Comparison of ENCODE assay signal across 15 mouse cellular contexts in the genomic region with DNA sequence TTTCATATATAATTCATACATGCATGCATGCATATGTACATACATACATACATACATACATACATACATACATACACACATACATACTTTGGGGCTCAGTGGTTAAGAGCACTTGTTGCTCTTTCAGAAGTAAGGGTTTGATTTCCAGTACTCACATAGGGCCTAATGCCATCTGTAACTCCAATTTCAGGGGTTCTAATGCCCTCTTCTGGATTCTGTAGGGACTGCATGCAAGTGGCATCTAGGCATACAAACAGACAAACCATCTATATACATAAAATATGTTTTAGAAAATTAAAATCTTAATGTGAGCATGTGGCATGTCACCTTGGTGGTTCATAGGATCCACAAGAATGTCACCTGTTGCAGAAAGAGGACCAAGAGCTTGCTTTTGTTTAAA.
DNase-seq lines count a peak whose midpoint lies in the region; ATAC-seq and TF ChIP-seq lines count a peak whose summit lies in the region.
"Had no signal": no experiment of that assay in that cellular context is flagged by ENCODE, and none has a peak within 500 bp of the region (broad histone marks: within the 10 kb centered on the region; RNA-seq: fewer than 3 reads in every experiment).

No protein-coding gene starts in this region.

- no peak overlapping the region for H3K27ac ChIP-seq in heart, adult 2 months
- no peak overlapping the region for H3K27ac ChIP-seq in lung, postnatal 0 days (ENCODE audit: low read length)
- H3K27ac ChIP-seq in stomach, postnatal 0 days (replicated peaks): no peak overlapping the region
- H3K27ac ChIP-seq: embryonic facial prominence, embryonic 15.5 days; forebrain, embryonic 15.5 days; limb, embryonic 13.5 days had no signal

- TF ChIP-seq CTCF in heart, adult 2 months (IDR thresholded peaks at IDR 0.05): peak; percentile 61
- TF ChIP-seq CTCF in lung, postnatal 0 days (IDR thresholded peaks at IDR 0.05): peak; percentile 49
- TF ChIP-seq CTCF in lung, adult 2 months (IDR thresholded peaks at IDR 0.05; ENCODE audit: insufficient read depth, low read length): no peak
- TF ChIP-seq CTCF in stomach, postnatal 0 days (IDR thresholded peaks at IDR 0.05; ENCODE audit: low read depth): peak; percentile 51

- H3K27me3 ChIP-seq in heart, adult 2 months (ENCODE audit: control insufficient read depth, insufficient read depth, low read length): no peaks in the 10 kb centered on the region
- H3K27me3 ChIP-seq in lung, postnatal 0 days (replicated peaks; ENCODE audit: insufficient read depth, low read length): no peaks in the 10 kb centered on the region
- H3K27me3 ChIP-seq in stomach, postnatal 0 days (ENCODE audit: control insufficient read depth, insufficient read depth, low read length): no peaks in the 10 kb centered on the region
- H3K27me3 ChIP-seq: embryonic facial prominence, embryonic 15.5 days had no signal

- H3K9ac ChIP-seq in heart, adult 2 months (ENCODE audit: low read depth, low read length): no peak overlapping the region
- H3K9ac ChIP-seq in lung, postnatal 0 days (replicated peaks; ENCODE audit: low read depth): no peak overlapping the region
- no peak overlapping the region for H3K9ac ChIP-seq in stomach, postnatal 0 days (ENCODE audit: low read length)
- H3K9ac ChIP-seq: embryonic facial prominence, embryonic 15.5 days; forebrain, embryonic 15.5 days; limb, embryonic 13.5 days had no signal

- H3K36me3 ChIP-seq in heart, adult 2 months (ENCODE audit: control insufficient read depth, insufficient read depth, low read length): no peaks in the 10 kb centered on the region
- H3K36me3 ChIP-seq in lung, postnatal 0 days (ENCODE audit: insufficient read depth, low read length): no peaks in the 10 kb centered on the region
- H3K36me3 ChIP-seq in stomach, postnatal 0 days (ENCODE audit: control insufficient read depth, insufficient read depth, low read length): no peaks in the 10 kb centered on the region
- H3K36me3 ChIP-seq: embryonic facial prominence, embryonic 15.5 days; forebrain, embryonic 15.5 days; limb, embryonic 13.5 days had no signal

- no peak for ATAC-seq in lung, postnatal 0 days
- no peak for ATAC-seq in stomach, postnatal 0 days (ENCODE audit: low FRiP score, low TSS enrichment)
- ATAC-seq: forebrain, embryonic 15.5 days had no signal

- H3K4me1 ChIP-seq in heart, adult 2 months (ENCODE audit: control insufficient read depth, insufficient read depth, low read length): no peaks in the 10 kb centered on the region
- no peaks in the 10 kb centered on the region for H3K4me1 ChIP-seq in lung, postnatal 0 days (ENCODE audit: insufficient read depth, low read depth, low read length)
- H3K4me1 ChIP-seq in lung, adult 2 months (ENCODE audit: control insufficient read depth, insufficient read depth, low read length): no peaks in the 10 kb centered on the region
- H3K4me1 ChIP-seq in stomach, postnatal 0 days (replicated peaks; ENCODE audit: control insufficient read depth, insufficient read depth): no peaks in the 10 kb centered on the region
- H3K4me1 ChIP-seq: embryonic facial prominence, embryonic 15.5 days; forebrain, embryonic 15.5 days had no signal

- no peak for DNase-seq in heart, adult 2 months
- DNase-seq in heart, adult 8-10 months (ENCODE audit: low spot score): no peak
- no peak for DNase-seq in lung, postnatal 0 days (ENCODE audit: low spot score)
- no peak for DNase-seq in lung, adult 2 months
- peak; percentile 20 for DNase-seq in WW6 (ENCODE audit: low read depth, low spot score)
- DNase-seq in stomach, postnatal 0 days (ENCODE audit: low spot score): no peak
- DNase-seq in adrenal gland, postnatal 14 days: no peak
- DNase-seq in yolk sac, embryonic 10.5 days (ENCODE audit: low spot score): no peak
- DNase-seq: cerebellum, postnatal 10 days; heart, postnatal 4 days; kidney, adult 2 months; lung, postnatal 4 days had no signal

- H3K9me3 ChIP-seq in lung, postnatal 0 days (ENCODE audit: low read length): no peaks in the 10 kb centered on the region
- H3K9me3 ChIP-seq in stomach, postnatal 0 days (ENCODE audit: control insufficient read depth, low read length): no peaks in the 10 kb centered on the region
- H3K9me3 ChIP-seq: embryonic facial prominence, embryonic 15.5 days; forebrain, embryonic 15.5 days; limb, embryonic 13.5 days had no signal

- TF ChIP-seq POLR2A in heart, adult 2 months (IDR thresholded peaks at IDR 0.05; ENCODE audit: insufficient read depth, low read depth, low read length): no peak
- TF ChIP-seq POLR2A in lung, adult 2 months (IDR thresholded peaks at IDR 0.05; ENCODE audit: borderline replicate concordance, extremely low read depth, low read depth, low read length): no peak

- H3K79me2 ChIP-seq in heart, adult 2 months (replicated peaks; ENCODE audit: control insufficient read depth, insufficient read depth, low read length): no peaks in the 10 kb centered on the region

- no peak for TF ChIP-seq EP300 in heart, adult 2 months (IDR thresholded peaks at IDR 0.05; ENCODE audit: insufficient read depth, low read depth, low read length)
- TF ChIP-seq EP300 in lung, postnatal 0 days (IDR thresholded peaks at IDR 0.05): no peak
- no peak for TF ChIP-seq EP300 in stomach, postnatal 0 days (optimal IDR thresholded peaks at IDR 0.05)

- intact Hi-C loops in heart, adult 2 months (cut with DNase I): loop anchor here (10.0 kb wide), 1 partner anchor 258 kb away; no protein-coding TSS in a partner anchor

- no peak overlapping the region for H3K4me3 ChIP-seq in heart, adult 2 months
- no peak overlapping the region for H3K4me3 ChIP-seq in lung, postnatal 0 days (ENCODE audit: low read depth, low read length)
- no peak overlapping the region for H3K4me3 ChIP-seq in lung, adult 2 months (replicated peaks; ENCODE audit: extremely low read depth, low read depth, low read length)
- H3K4me3 ChIP-seq in stomach, postnatal 0 days (ENCODE audit: low read depth, low read length): no peak overlapping the region
- H3K4me3 ChIP-seq: embryonic facial prominence, embryonic 15.5 days; forebrain, embryonic 15.5 days; limb, embryonic 13.5 days had no signal

- H3K4me2 ChIP-seq in lung, postnatal 0 days (replicated peaks; ENCODE audit: low read depth, low read length): no peak overlapping the region
- H3K4me2 ChIP-seq in stomach, postnatal 0 days (replicated peaks; ENCODE audit: low read depth): no peak overlapping the region
- H3K4me2 ChIP-seq: embryonic facial prominence, embryonic 15.5 days; forebrain, embryonic 15.5 days; limb, embryonic 13.5 days had no signal
